Mouse (Mus musculus) limb, embryonic 13.5 days (tissue): ENCODE measurements around the gene D430041D05Rik. TPM values are rescaled to one million over a fixed set of nuclear protein-coding genes. Genes with fewer than 3 reads are reported as not detected.

Experiments
- ATAC-seq: fragments of 200-750 bp; cut with Nextera tagmentation; 2 replicates; pipeline ENCODE4 v1.8.0; 2017; ENCODE audit warnings: low read depth, moderate number of reproducible peaks, moderate TSS enrichment; ENCODE audit not compliant: low FRiP score
- H3K27ac ChIP-seq: fragments of 300-500 bp; sonication (generic); 2 replicates; pipeline ENCODE4 v1.5.1; 2015; ENCODE audit warnings: inconsistent platforms, mild to moderate bottlenecking, moderate library complexity
- H3K27me3 ChIP-seq: fragments of 300-500 bp; sonication (generic); 2 replicates; pipeline ENCODE4 v1.6.1; 2015; ENCODE audit warnings: mild to moderate bottlenecking, inconsistent platforms
- H3K36me3 ChIP-seq: fragments of 300-500 bp; sonication (generic); 2 replicates; pipeline ENCODE4 v1.6.1; 2015; ENCODE audit warnings: inconsistent platforms, mild to moderate bottlenecking, moderate library complexity
- H3K4me1 ChIP-seq: fragments of 300-500 bp; sonication (generic); 2 replicates; pipeline ENCODE4 v1.6.1; 2015; ENCODE audit warnings: inconsistent platforms
- H3K4me2 ChIP-seq: fragments of 300-500 bp; sonication (generic); replicated peaks from 2 replicates; pipeline ENCODE4 v1.6.1; 2015; ENCODE audit warnings: inconsistent platforms, mild to moderate bottlenecking, moderate library complexity
- H3K4me3 ChIP-seq: fragments of 300-500 bp; sonication (generic); 2 replicates; pipeline ENCODE4 v1.5.1; 2015; ENCODE audit warnings: moderate library complexity, mild to moderate bottlenecking, inconsistent platforms
- H3K9ac ChIP-seq: fragments of 300-500 bp; sonication (generic); 2 replicates; pipeline ENCODE4 v1.6.1; 2015; ENCODE audit warnings: mild to moderate bottlenecking, inconsistent platforms
- H3K9me3 ChIP-seq: fragments of 300-500 bp; sonication (generic); 2 replicates; pipeline ENCODE4 v1.6.1; 2016; ENCODE audit warnings: inconsistent platforms
- WGBS: fragments of 180-500 bp; shearing (Covaris S2); methylation state at CpG from one replicate; pipeline ENCODE4 v1.1.7; 2015; 5-methylcytosine and 5-hydroxymethylcytosine counted together
- polyA plus RNA-seq: library from polyadenylated mRNA; unstranded; fragments of >200 nt; fragmentation: Nextera tagmentation; extraction: Ambion mirVana; gene quantifications from 2 replicates; pipeline ENCODE4 v1.2.1, GENCODE M21; 2015

The D430041D05Rik gene
- polyA plus RNA-seq, 1 experiment from 2014 or later: 0.97 TPM

GRCm38 (mm10) chr2:104208415-104208814 is 202.4 kb downstream of the D430041D05Rik start:
- no peaks in the 10 kb centered on the region for H3K36me3 ChIP-seq
- H3K4me2 ChIP-seq: no peak overlapping the region
- peaks cover 7% of the 10 kb centered on the region; the same call in 1 of the 2 replicates for H3K4me1 ChIP-seq
- WGBS: 87% methylated on average over 5 of the region's 5 CpGs
- no peaks in the 10 kb centered on the region for H3K9me3 ChIP-seq
- H3K27me3 ChIP-seq: no peaks in the 10 kb centered on the region; the same call in 1 of the 2 replicates
- H3K4me3 ChIP-seq: no peak overlapping the region
- ATAC-seq: no peak
- no peak overlapping the region for H3K9ac ChIP-seq
- no peak overlapping the region for H3K27ac ChIP-seq

- no peak overlapping the region for H3K4me3 ChIP-seq
- no peak overlapping the region for H3K9ac ChIP-seq
- WGBS: 37% methylated on average over 10 of the region's 10 CpGs
- H3K9me3 ChIP-seq: no peaks in the 10 kb centered on the region
- H3K27ac ChIP-seq: no peak overlapping the region
- ATAC-seq: 0 out of 2 replicates have a peak, but pooled peaks have one; percentile 51
- H3K36me3 ChIP-seq: no peaks in the 10 kb centered on the region
- peaks cover 7% of the 10 kb centered on the region; the same call in 1 of the 2 replicates for H3K4me1 ChIP-seq
- H3K27me3 ChIP-seq: no peaks in the 10 kb centered on the region; the same call in 1 of the 2 replicates
- H3K4me2 ChIP-seq: no peak overlapping the region
Observed at GRCm38 (mm10) chr2:104207948-104208347, 202.9 kb downstream of the D430041D05Rik start.

GRCm38 (mm10) chr2:104205623-104206022 is 205.2 kb downstream of the D430041D05Rik start:
- no peak overlapping the region for H3K4me2 ChIP-seq
- no peaks in the 10 kb centered on the region for H3K36me3 ChIP-seq
- no peak overlapping the region for H3K27ac ChIP-seq
- H3K9me3 ChIP-seq: no peaks in the 10 kb centered on the region
- no peak for ATAC-seq
- H3K4me3 ChIP-seq: no peak overlapping the region
- WGBS: 48% methylated on average over 8 of the region's 8 CpGs
- peaks cover 7% of the 10 kb centered on the region; the same call in 1 of the 2 replicates for H3K4me1 ChIP-seq
- no peak overlapping the region for H3K9ac ChIP-seq
- H3K27me3 ChIP-seq: no peaks in the 10 kb centered on the region; the same call in 1 of the 2 replicates

GRCm38 (mm10) chr2:104200211-104200610 is 210.6 kb downstream of the D430041D05Rik start:
- H3K36me3 ChIP-seq: no peaks in the 10 kb centered on the region
- H3K4me2 ChIP-seq: no peak overlapping the region
- H3K27ac ChIP-seq: no peak overlapping the region
- no peak for ATAC-seq
- H3K4me1 ChIP-seq: peaks cover 6% of the 10 kb centered on the region
- no peak overlapping the region for H3K9ac ChIP-seq
- H3K4me3 ChIP-seq: no peak overlapping the region
- no peaks in the 10 kb centered on the region for H3K9me3 ChIP-seq
- WGBS: 19% methylated on average over 3 of the region's 3 CpGs
- H3K27me3 ChIP-seq: no peaks in the 10 kb centered on the region

GRCm38 (mm10) chr2:104198186-104198585 is 212.6 kb downstream of the D430041D05Rik start:
- H3K9ac ChIP-seq: no peak overlapping the region
- H3K36me3 ChIP-seq: no peaks in the 10 kb centered on the region
- H3K27me3 ChIP-seq: no peaks in the 10 kb centered on the region
- H3K4me1 ChIP-seq: peaks cover 6% of the 10 kb centered on the region
- no peak overlapping the region for H3K27ac ChIP-seq
- no peak overlapping the region for H3K4me2 ChIP-seq
- ATAC-seq: no peak
- H3K4me3 ChIP-seq: no peak overlapping the region
- H3K9me3 ChIP-seq: no peaks in the 10 kb centered on the region
- 72% methylated on average over 6 of the region's 6 CpGs for WGBS

- Histone ChIP-seq H3K27me3 (no peaks in the 10 kb centered on the region), H3K27ac (no peak overlapping the region), H3K36me3 (no peaks in the 10 kb centered on the region), H3K9ac (no peak overlapping the region), H3K4me1 (peaks cover 6% of the 10 kb centered on the region), H3K4me2 (no peak overlapping the region), H3K4me3 (no peak overlapping the region), H3K9me3 (no peaks in the 10 kb centered on the region)
- 30% methylated on average over 3 of the region's 3 CpGs for WGBS
- ATAC-seq: no peak
Observed at GRCm38 (mm10) chr2:104197281-104197680, 213.5 kb downstream of the D430041D05Rik start.

- Histone ChIP-seq H3K4me2 (no peak overlapping the region), H3K9ac (no peak overlapping the region), H3K4me3 (no peak overlapping the region), H3K36me3 (no peaks in the 10 kb centered on the region), H3K4me1 (no peaks in the 10 kb centered on the region), H3K27ac (no peak overlapping the region), H3K27me3 (no peaks in the 10 kb centered on the region), H3K9me3 (no peaks in the 10 kb centered on the region)
- no peak for ATAC-seq
- 91% methylated on average over 18 of the region's 18 CpGs for WGBS
Observed at GRCm38 (mm10) chr2:104192401-104193141, 218.2 kb downstream of the D430041D05Rik start.

GRCm38 (mm10) chr2:104191723-104192122 is 219.1 kb downstream of the D430041D05Rik start:
- no peak overlapping the region for H3K4me3 ChIP-seq
- no peak overlapping the region for H3K27ac ChIP-seq
- H3K36me3 ChIP-seq: no peaks in the 10 kb centered on the region
- no peak for ATAC-seq
- WGBS: 61% methylated on average over 2 of the region's 2 CpGs
- no peaks in the 10 kb centered on the region for H3K9me3 ChIP-seq
- no peak overlapping the region for H3K9ac ChIP-seq
- no peak overlapping the region for H3K4me2 ChIP-seq
- no peaks in the 10 kb centered on the region for H3K4me1 ChIP-seq
- no peaks in the 10 kb centered on the region for H3K27me3 ChIP-seq

- Histone ChIP-seq H3K9me3 (no peaks in the 10 kb centered on the region), H3K27me3 (no peaks in the 10 kb centered on the region), H3K4me2 (no peak overlapping the region), H3K27ac (no peak overlapping the region), H3K4me1 (no peaks in the 10 kb centered on the region), H3K36me3 (no peaks in the 10 kb centered on the region), H3K9ac (no peak overlapping the region), H3K4me3 (no peak overlapping the region)
- 77% methylated on average over 2 of the region's 2 CpGs for WGBS
- ATAC-seq: no peak
Observed at GRCm38 (mm10) chr2:104188859-104189258, 222.0 kb downstream of the D430041D05Rik start.

- Histone ChIP-seq H3K4me1 (no peaks in the 10 kb centered on the region), H3K4me2 (no peak overlapping the region), H3K9me3 (no peaks in the 10 kb centered on the region), H3K4me3 (no peak overlapping the region), H3K27ac (no peak overlapping the region), H3K36me3 (no peaks in the 10 kb centered on the region), H3K27me3 (no peaks in the 10 kb centered on the region), H3K9ac (no peak overlapping the region)
- no peak for ATAC-seq
- WGBS: 41% methylated on average over 3 of the region's 3 CpGs
Observed at GRCm38 (mm10) chr2:104187073-104187472, 223.7 kb downstream of the D430041D05Rik start.

- no peaks in the 10 kb centered on the region for H3K4me1 ChIP-seq
- H3K27ac ChIP-seq: no peak overlapping the region
- no peak overlapping the region for H3K4me2 ChIP-seq
- no peak overlapping the region for H3K9ac ChIP-seq
- H3K27me3 ChIP-seq: no peaks in the 10 kb centered on the region
- H3K9me3 ChIP-seq: no peaks in the 10 kb centered on the region
- no peak for ATAC-seq
- 82% methylated on average over 5 of the region's 5 CpGs for WGBS
- H3K4me3 ChIP-seq: no peak overlapping the region
- H3K36me3 ChIP-seq: no peaks in the 10 kb centered on the region
Observed at GRCm38 (mm10) chr2:104185616-104186015, 225.2 kb downstream of the D430041D05Rik start.

GRCm38 (mm10) chr2:104184296-104184695 is 226.5 kb downstream of the D430041D05Rik start:
- Histone ChIP-seq H3K4me1 (no peaks in the 10 kb centered on the region), H3K27ac (no peak overlapping the region), H3K9me3 (no peaks in the 10 kb centered on the region), H3K9ac (no peak overlapping the region), H3K4me3 (no peak overlapping the region), H3K4me2 (no peak overlapping the region), H3K36me3 (no peaks in the 10 kb centered on the region), H3K27me3 (no peaks in the 10 kb centered on the region)
- ATAC-seq: no peak
- WGBS: 61% methylated on average over 4 of the region's 4 CpGs
